Mouse (Mus musculus) spleen, postnatal 14 days (tissue): ENCODE measurements around the gene Gm3676.
"Not testable (repeated sequence)": the region's sequence is repeated elsewhere in the genome, so short reads cannot be mapped to it uniquely, and the experiment has no call there.

ENCODE experiments used
- DNase-seq, 2 experiments: peaks; one replicate each; pipeline ENCODE4 v3.0.0; 2021 to 2022; ENCODE audit warnings: low spot score in 2 of 2

Gm3676 gene

DNA sequence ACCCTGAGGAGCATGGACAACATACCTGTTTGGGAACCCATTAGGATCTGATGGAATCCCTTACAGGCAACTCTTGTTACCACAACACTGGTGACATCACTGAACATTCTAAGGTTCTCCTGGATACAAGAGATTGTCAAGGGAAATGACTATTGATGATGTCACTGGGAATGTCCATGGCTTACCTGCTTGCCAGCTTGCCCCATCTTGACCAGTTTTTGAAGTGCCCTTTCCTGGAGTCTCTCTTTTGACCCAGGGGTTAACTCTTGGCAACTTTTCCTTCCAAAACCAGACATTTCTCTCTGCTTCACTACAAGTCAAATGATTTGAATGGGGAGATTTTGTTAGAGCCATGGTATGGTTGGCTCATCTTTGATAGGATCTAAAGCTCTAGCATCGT is at the start of gene Gm3676:
TSS of gene Gm3676 (minus strand) at position 101 of the 400 bp plus-strand sequence.
- DNase-seq = not testable (repeated sequence)

DNA sequence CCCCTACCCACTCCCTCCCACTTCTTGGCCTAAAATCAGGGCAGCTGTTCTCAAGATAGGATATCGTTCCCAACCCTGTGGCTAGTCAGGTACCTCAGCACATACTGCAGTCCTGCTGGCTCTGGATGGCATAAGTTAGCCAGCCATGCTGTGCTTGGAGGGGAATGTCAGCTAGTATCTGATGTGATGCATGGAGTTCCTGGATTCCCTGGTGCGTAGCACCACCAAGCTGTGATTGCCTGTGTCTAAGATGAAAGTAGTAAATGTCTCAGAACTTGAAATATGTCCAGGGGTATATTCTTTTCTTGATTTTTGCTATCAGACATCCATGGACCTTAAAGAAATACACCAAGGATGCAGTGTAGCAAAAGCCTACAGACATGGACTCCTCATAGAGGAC is 1.9 kb upstream of the Gm3676 start:
- DNase-seq = not testable (repeated sequence)

DNA sequence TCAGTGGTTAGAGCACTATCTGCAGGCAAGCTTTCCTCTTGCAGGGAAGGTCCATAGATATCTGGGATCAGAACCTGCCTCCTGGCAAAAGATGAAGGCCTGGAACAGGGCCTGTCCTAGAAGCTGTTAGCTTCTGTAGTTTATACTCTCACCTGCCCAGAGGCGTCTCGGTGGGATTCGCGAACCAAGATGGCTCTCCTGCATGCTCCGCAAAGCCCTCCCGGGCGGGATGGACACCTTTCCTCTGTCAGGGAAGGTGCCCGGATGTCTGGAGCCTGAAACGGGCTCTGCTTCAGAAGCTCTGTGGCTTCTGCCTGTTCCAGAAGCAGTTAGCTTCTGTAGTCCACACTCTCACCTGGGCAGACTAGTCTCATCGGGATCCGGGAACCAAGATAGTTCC is 16.1 kb downstream of the Gm3676 start:
- DNase-seq = not testable (repeated sequence)

DNA sequence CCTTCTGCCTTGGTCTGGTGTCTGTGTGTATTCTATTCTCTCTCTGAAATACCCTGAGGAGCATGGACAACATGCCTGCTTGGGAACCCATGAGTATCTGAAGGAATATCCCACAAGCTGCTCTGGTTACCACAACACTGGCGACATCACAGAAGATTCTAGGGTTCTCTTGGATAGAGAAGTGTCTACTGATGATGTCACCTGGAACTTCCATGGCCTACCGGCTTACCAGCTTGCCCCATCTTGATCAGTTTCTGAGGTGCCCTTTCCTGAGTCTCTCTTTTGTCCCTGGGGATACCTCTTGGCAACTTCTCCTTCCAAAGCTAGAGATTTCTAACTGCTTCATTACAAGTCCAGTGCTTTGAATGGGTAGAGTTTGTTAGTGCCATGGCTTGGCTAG is 21.8 kb downstream of the Gm3676 start, which contains the start of gene Gm3072:
TSS of gene Gm3072 (minus strand) at position 101 of the 400 bp plus-strand sequence.
- not testable (repeated sequence) for DNase-seq

DNA sequence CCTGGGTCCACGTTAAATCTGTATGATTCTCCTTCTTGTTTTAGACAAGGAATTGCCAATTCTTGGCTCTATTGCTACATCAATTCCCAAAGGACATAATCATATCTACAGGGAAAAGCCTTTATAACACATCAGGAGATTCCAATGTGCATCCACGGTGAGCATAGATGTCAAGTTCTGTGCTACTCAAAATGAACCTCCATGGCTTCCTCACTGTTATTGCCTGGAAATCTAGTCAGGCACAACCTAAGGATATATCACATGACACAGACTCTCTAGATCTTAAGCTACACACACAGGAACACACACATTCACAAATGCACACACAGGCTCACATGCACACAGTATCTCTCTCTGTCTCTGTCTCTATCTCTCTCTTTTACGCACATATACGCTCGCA is 23.8 kb downstream of the Gm3676 start:
- DNase-seq = not testable (repeated sequence)

DNA sequence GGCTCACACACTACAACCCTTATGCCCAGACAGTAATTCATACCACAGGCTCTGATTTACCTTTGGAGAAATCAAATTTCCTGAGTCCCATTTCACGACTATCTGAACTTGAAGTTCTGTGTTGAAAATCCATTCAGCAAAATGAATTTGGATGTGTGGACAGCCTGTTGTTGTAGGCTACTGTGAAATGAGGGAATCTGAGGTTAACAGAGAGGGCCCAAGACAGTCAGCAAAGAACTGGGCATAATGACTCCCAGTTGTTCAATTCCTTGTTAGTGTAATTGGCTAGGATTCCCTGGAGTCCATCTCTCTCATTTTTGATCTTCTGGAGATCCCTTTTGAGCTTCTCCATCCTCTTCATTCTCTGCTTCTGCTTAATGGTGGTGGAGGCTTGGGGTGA is 35.6 kb downstream of the Gm3676 start:
- not testable (repeated sequence) for DNase-seq

DNA sequence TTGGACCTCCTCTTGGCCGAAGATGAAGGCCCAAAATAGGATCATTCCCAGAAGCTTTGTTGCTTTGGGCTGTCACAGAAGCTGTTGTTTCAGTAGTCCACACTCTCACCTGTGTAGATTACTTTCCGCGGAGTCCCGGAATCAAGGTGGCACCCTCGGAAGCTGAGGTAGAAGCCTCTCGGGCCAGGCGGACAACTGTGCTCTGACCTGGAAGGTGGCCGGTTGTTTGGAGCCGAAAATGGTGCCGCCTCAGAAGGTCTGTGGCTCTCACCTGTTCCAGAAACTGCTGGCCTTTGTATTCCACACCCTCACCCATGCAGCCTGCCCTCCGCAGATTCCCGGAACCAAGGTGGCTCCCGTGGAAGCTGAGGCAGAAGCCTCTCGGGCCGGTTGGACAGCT is 45.4 kb downstream of the Gm3676 start:
- DNase-seq = not testable (repeated sequence)
